Mouse (Mus musculus) midbrain, postnatal 0 days (tissue): ENCODE results near the gene Ppp1r16b. TPM values are rescaled to one million over a fixed set of nuclear protein-coding genes. Genes with fewer than 3 reads are reported as not detected.

Experiments used
- ATAC-seq: fragments of 200-750 bp; cut with Nextera tagmentation; 2 replicates; pipeline ENCODE4 v1.8.0; 2017; ENCODE audit warnings: moderate number of reproducible peaks, mild to moderate bottlenecking, moderate TSS enrichment, moderate library complexity; ENCODE audit not compliant: low FRiP score
- DNase-seq: peaks from one replicate; pipeline ENCODE4 v3.0.0-alpha.2; 2015; ENCODE audit warnings: low spot score
- H3K27ac ChIP-seq: fragments of 300-500 bp; sonication (generic); 2 replicates; pipeline ENCODE4 v1.5.1; 2014; ENCODE audit warnings: low read depth, mild to moderate bottlenecking, low read length, mixed read lengths
- H3K27me3 ChIP-seq: fragments of 300-500 bp; sonication (generic); 2 replicates; pipeline ENCODE4 v1.6.1; 2014; ENCODE audit warnings: low read length, control low read depth, mixed read lengths; ENCODE audit not compliant: insufficient read depth
- H3K36me3 ChIP-seq: fragments of 300-500 bp; sonication (generic); 2 replicates; pipeline ENCODE4 v1.6.1; 2014; ENCODE audit warnings: low read length, control low read depth, mixed read lengths; ENCODE audit not compliant: insufficient read depth
- H3K4me1 ChIP-seq: fragments of 300-500 bp; sonication (generic); 2 replicates; pipeline ENCODE4 v1.6.1; 2014; ENCODE audit warnings: mild to moderate bottlenecking, control low read depth, antibody characterized with exemption, low read length, mixed read lengths; ENCODE audit not compliant: insufficient read depth
- H3K4me2 ChIP-seq: fragments of 300-500 bp; sonication (generic); 2 replicates; pipeline ENCODE4 v1.6.1; 2014; ENCODE audit warnings: low read depth, mild to moderate bottlenecking, low read length, mixed read lengths; ENCODE audit not compliant: poor library complexity, severe bottlenecking
- H3K4me3 ChIP-seq: fragments of 300-500 bp; sonication (generic); 2 replicates; pipeline ENCODE4 v1.5.1; 2014; ENCODE audit warnings: low read depth, mild to moderate bottlenecking, low read length, moderate library complexity
- H3K9ac ChIP-seq: fragments of 300-500 bp; sonication (generic); replicated peaks from 2 replicates; pipeline ENCODE4 v1.6.1; 2014; ENCODE audit warnings: mild to moderate bottlenecking, low read length, moderate library complexity, mixed read lengths; ENCODE audit not compliant: poor library complexity, severe bottlenecking
- H3K9me3 ChIP-seq: fragments of 300-500 bp; sonication (generic); 2 replicates; pipeline ENCODE4 v1.6.1; 2016; ENCODE audit warnings: low read length, control low read depth
- CTCF ChIP-seq: IDR thresholded peaks from 2 replicates; pipeline ENCODE4 v1.5.1; 2016; ENCODE audit warnings: antibody characterized with exemption, mild to moderate bottlenecking
- WGBS: fragments of 180-500 bp; shearing (Covaris S2); extraction: QIAGEN DNeasy Blood & Tissue Kit; methylation state at CpG from one replicate; pipeline ENCODE4 v1.1.7; 2014; 5-methylcytosine and 5-hydroxymethylcytosine counted together
- polyA plus RNA-seq: library from polyadenylated mRNA; unstranded; fragments of >200 nt; fragmentation: Nextera tagmentation; extraction: Ambion mirVana; gene quantifications from 2 replicates; pipeline ENCODE4 v1.2.1, GENCODE M21; 2015
- total RNA-seq: library from RNA; depleted of rRNA; stranded (reverse); fragments of >200 nt; gene quantifications from 2 replicates; pipeline ENCODE4 v1.2.3, GENCODE M21; 2014

Gene Ppp1r16b
- total and polyA plus RNA-seq, 2 experiments from 2014 or later = 31.6 to 32.2 TPM

DNA sequence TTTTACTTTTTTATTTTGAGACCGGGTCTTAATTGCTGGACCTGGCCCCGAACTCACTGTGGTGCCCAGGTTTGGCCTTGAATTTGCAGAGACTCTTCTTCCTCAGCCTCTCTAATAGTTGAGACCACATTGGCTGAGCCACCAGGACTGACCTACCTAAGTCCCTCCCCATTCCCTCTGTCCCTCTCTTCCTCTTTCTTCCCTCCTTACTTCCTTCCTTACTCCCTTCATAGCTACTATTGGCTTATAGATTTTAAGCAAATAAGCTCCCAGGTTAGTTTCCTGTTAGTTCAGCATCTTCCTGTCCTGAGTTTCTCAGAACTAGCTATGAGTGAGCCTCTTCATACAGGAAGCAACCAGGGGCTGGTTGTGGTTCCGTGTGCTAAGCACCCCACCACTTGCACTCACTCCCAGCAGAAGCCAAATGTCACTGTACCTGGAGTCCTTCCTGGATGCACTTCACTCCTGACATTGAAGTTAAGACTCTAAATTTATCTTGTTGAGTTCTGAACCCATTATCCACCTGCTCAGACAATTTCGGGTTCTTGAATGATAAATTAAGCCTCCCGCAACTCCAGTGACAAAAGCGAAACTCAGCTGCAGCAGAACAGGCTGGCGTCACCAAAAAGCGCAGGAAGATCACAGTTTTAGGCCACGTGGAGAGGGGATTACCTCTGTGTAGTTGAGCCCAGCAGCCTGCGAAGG is 41.7 kb downstream of the Ppp1r16b start:
- H3K9me3 ChIP-seq = no peaks in the 10 kb centered on the region
- WGBS = 79% methylated on average over 10 of the region's 10 CpGs
- no peak overlapping the region for H3K27ac ChIP-seq
- DNase-seq (no peak), ATAC-seq (no peak)
- no peak for TF ChIP-seq CTCF
- no peak overlapping the region for H3K4me2 ChIP-seq
- no peaks in the 10 kb centered on the region for H3K27me3 ChIP-seq
- H3K4me3 ChIP-seq = no peak overlapping the region
- H3K36me3 ChIP-seq = no peaks in the 10 kb centered on the region
- H3K4me1 ChIP-seq = no peaks in the 10 kb centered on the region
- H3K9ac ChIP-seq = no peak overlapping the region

DNA sequence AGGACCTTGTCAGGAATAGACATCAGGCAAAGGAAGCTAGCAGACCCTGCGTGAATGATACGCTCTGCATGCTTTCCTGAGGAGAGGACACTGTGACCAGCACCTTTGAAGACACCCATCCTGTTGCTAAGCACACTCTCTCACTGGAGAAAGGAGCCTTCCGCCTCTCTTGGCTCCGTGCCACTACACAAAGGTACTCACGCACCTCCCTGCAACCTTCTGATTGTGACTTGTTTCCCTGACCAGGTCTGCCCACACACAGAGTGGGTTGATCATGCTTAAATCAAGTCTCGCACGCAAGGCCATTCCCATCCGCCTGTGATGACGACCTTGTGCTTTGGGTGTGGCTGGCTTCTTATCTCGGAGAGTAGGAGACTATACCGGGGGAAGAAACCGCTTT is 42.9 kb downstream of the Ppp1r16b start:
- Histone ChIP-seq H3K4me3 (no peak overlapping the region), H3K4me1 (no peaks in the 10 kb centered on the region), H3K9me3 (no peaks in the 10 kb centered on the region), H3K9ac (no peak overlapping the region), H3K27me3 (no peaks in the 10 kb centered on the region), H3K4me2 (no peak overlapping the region), H3K36me3 (no peaks in the 10 kb centered on the region), H3K27ac (no peak overlapping the region)
- no peak for ATAC-seq
- TF ChIP-seq CTCF = no peak
- DNase-seq = no peak
- WGBS = 93% methylated on average over 12 of the region's 12 CpGs

DNA sequence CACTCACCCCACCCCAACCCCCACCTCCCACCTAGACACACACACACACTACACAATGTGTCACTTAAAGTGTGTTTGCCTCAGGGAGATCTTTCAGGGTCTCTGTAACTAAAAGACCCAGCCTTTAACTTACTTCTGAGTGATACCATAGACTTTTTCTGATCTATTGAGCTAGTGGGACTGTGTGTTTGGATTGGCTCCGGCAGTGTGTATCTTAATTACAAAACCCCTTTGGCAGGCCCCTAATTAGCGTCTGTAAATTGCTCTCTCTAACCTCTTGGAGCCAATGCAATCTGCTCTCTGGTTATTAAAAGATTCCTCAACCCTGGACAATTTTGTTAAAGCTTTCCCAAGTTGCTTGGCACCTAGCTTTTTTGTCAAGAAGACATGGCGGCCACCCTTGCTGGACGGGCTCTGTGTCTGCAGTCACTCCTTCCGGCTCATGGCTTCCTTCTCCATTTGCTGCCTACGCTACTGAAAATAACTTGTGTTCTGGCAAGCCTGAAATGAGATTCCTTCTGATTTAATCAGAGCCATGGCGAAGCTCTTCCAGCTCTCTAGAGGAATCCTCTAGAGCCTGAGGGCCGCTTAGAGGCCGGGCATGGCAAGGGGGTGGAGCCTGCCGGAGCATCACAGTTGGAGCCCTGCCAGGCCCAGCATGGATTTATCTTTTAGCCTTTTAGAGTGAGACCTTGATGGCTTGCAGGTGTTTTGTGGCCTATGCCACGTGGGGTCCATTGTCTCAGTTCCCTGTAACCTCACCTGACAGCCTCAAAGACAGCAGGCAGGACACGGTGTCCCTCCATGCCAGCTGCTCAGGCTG is 46.9 kb downstream of the Ppp1r16b start:
- DNase-seq (peak; percentile 66), ATAC-seq (0 out of 2 replicates have a peak, but pooled peaks have one; percentile 38)
- Histone ChIP-seq H3K9ac (no peak overlapping the region), H3K27ac (peak overlapping the region; percentile 62), H3K36me3 (no peaks in the 10 kb centered on the region), H3K4me1 (no peaks in the 10 kb centered on the region), H3K27me3 (no peaks in the 10 kb centered on the region), H3K4me2 (no peak overlapping the region), H3K4me3 (no peak overlapping the region), H3K9me3 (no peaks in the 10 kb centered on the region)
- WGBS = 23% methylated on average over 12 of the region's 12 CpGs
- no peak for TF ChIP-seq CTCF

DNA sequence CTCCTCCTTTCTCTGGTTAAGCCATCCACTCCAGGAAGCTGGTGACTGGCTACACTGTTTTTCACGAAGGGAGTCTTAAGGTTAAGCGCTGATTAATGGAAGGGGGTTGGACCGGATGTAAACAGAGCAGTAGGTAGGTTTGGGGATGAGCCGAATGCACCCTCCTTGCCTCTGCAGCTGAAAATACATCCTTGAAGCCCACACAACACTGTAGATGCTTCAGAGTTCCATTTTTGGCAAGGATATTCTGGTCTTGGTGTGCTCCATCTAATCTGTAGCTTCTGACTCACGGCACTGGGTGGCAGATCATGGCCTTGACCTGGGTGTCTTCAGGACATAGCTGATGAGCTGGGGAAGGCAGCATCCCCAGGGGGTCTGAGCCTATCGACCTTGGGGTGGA is 49.6 kb downstream of the Ppp1r16b start:
- DNase-seq = no peak
- WGBS = 88% methylated on average over 6 of the region's 6 CpGs
- Histone ChIP-seq H3K4me1 (no peaks in the 10 kb centered on the region), H3K9me3 (no peaks in the 10 kb centered on the region), H3K27me3 (no peaks in the 10 kb centered on the region), H3K9ac (no peak overlapping the region), H3K27ac (no peak overlapping the region), H3K4me2 (no peak overlapping the region), H3K36me3 (no peaks in the 10 kb centered on the region), H3K4me3 (no peak overlapping the region)
- ATAC-seq = no peak
- TF ChIP-seq CTCF = no peak

DNA sequence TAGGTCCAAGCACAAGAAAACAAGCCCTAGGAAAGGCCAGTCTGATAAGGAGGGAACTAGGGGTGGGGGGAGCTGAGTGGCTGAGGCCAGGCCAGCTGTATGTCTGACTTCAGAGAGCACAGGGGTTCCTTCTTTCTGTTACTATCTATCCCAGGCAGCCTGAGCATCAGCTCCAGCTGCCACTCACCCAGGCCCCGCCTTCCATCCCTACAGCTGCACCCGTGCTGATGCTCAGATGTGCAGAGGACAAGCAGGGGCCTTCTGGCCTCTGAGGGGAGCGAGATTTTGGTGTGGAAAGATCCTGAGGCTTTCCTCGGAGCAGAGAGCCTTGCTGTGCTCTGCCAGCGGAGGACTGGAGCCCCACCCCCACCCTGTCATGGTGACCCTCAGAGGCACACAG is 50.9 kb downstream of the Ppp1r16b start:
- Histone ChIP-seq H3K9me3 (no peaks in the 10 kb centered on the region), H3K27me3 (no peaks in the 10 kb centered on the region), H3K27ac (no peak overlapping the region), H3K4me2 (no peak overlapping the region), H3K4me1 (no peaks in the 10 kb centered on the region), H3K36me3 (0 out of 2 replicates have a peak, but pooled peaks cover 2% of the 10 kb centered on the region), H3K9ac (no peak overlapping the region), H3K4me3 (no peak overlapping the region)
- TF ChIP-seq CTCF = no peak
- DNase-seq (no peak), ATAC-seq (no peak)
- WGBS = 27% methylated on average over 5 of the region's 5 CpGs
